Mouse (Mus musculus) ES-Bruce4 (cell line): ENCODE results near the gene Fam50b.

Source experiments
- CTCF ChIP-seq: IDR thresholded peaks from one replicate; pipeline ENCODE4 v1.8.1; 2011; ENCODE audit warnings: low read depth, low read length
- EP300 ChIP-seq: IDR thresholded peaks from 2 replicates; pipeline ENCODE4 v1.6.1; 2011; ENCODE audit warnings: low read depth, low read length; ENCODE audit not compliant: insufficient read depth
- POLR2A ChIP-seq: IDR thresholded peaks from one replicate; pipeline ENCODE4 v1.8.1; 2011; ENCODE audit warnings: low read length; ENCODE audit not compliant: insufficient read depth

- TF ChIP-seq CTCF: no peak
- no peak for TF ChIP-seq POLR2A
- no peak for TF ChIP-seq EP300
Observed at GRCm38 (mm10) chr13:34700630-34701029, 34.0 kb upstream of the Fam50b start.
